Mouse (Mus musculus): ENCODE results near the gene Acox2. TPM values are rescaled to one million over a fixed set of nuclear protein-coding genes. Genes with fewer than 3 reads are reported as not detected.

Gene Acox2
- polyA plus RNA-seq, 1 experiment from 2014 or later = not detected

DNA sequence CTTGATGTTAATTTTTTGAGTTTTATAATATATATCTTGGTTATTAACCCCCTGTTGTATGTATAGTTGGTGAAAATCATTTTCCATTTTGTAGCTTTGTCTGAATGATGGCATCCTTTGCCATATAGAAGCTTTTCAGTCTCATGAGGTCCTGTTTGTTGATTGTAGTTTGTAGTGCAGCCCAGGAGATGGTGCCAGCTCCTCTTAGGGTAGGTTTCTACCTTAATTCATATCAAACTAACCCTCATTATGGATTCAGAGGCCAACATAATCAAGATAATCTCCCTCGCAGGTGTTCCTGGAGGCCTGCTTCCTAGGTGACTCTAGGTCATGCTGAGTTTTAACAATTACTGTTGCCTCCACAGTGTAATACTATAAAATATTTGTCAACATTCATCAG lies 3.1 kb upstream of the Acox2 start:
- H3K4me1 ChIP-seq = peaks cover 8% of the 10 kb centered on the region
- ATAC-seq (ENCODE audit: low FRiP score, low read depth) = no peak
- no peak overlapping the region for H3K9ac ChIP-seq
- no peaks in the 10 kb centered on the region for H3K36me3 ChIP-seq
- no peak overlapping the region for H3K4me3 ChIP-seq
- no peaks in the 10 kb centered on the region for H3K27me3 ChIP-seq
- H3K9me3 ChIP-seq = no peaks in the 10 kb centered on the region
- no peak overlapping the region for H3K27ac ChIP-seq
- no peak overlapping the region for H3K4me2 ChIP-seq (replicated peaks)
- WGBS = 54% methylated on average over 1 of the region's 1 CpGs

DNA sequence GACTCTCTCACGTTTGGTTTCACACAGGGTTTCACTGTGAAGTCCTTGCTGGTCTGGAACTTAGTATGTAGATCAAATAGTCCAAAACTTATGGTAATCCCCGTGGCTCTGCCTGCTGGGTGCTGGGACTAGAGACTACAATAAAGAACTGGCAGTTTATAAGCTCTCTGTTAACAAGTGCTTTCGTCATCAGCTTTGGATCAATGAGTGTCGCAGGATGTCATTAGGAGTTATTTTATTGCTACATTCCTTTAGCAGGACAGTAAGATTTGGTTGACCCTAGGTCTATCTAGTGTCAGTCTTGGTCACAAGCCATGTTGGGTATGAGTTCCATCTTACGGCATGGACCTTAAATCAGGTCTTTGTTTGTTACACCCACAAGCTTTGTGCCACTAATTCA lies 1.1 kb upstream of the Acox2 start:
- WGBS = 72% methylated on average over 5 of the region's 5 CpGs
- Histone ChIP-seq H3K27me3 (no peaks in the 10 kb centered on the region), H3K4me2 (replicated peaks) (no peak overlapping the region), H3K4me3 (no peak overlapping the region), H3K4me1 (peaks cover 8% of the 10 kb centered on the region), H3K9ac (no peak overlapping the region), H3K27ac (no peak overlapping the region), H3K9me3 (no peaks in the 10 kb centered on the region), H3K36me3 (no peaks in the 10 kb centered on the region)
- ATAC-seq (ENCODE audit: low FRiP score, low read depth) = no peak

DNA sequence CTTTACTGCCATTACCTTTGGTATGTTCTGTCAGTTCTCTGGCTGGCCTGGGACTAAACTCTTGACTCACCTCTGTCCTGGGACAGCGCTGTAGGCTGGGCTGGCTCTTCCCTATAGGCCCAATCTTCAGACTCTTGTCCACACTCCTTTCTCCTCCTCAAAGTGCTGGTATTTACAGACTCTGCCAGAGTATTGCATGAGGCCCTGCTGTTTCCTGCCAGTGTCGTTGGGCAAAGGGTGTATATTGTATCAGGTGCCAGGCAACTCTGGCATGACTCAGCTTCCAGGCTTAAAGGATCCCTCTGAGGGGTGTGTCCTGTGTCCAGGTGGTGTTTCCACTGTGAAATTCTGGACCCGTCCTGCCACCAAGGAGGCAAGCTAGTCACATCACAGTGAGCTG lies 401 bp downstream of the Acox2 start:
- Histone ChIP-seq H3K4me3 (no peak overlapping the region), H3K4me2 (replicated peaks) (no peak overlapping the region), H3K27me3 (no peaks in the 10 kb centered on the region), H3K27ac (no peak overlapping the region), H3K4me1 (peaks cover 8% of the 10 kb centered on the region), H3K36me3 (no peaks in the 10 kb centered on the region), H3K9ac (no peak overlapping the region), H3K9me3 (no peaks in the 10 kb centered on the region)
- ATAC-seq (ENCODE audit: low FRiP score, low read depth) = no peak
- WGBS = 67% methylated on average over 3 of the region's 3 CpGs

DNA sequence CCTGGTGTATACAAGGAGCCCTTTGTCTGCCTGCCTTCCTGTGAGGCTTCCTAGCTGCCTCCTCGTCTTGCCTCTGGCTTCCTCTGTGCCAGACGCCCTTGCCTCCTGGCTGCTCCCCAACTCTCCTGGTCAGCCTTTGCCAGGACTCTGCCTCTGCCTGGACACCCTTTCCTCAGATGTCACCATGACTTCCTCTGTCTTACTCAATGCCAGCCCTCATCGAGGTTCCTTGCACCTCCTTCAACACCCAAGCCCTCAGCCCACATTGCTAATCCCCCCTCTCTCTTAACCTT lies 872 bp downstream of the Acox2 start:
- no peak for ATAC-seq (ENCODE audit: low FRiP score, low read depth)
- H3K9me3 ChIP-seq = no peaks in the 10 kb centered on the region
- no peaks in the 10 kb centered on the region for H3K36me3 ChIP-seq
- H3K27me3 ChIP-seq = no peaks in the 10 kb centered on the region
- H3K4me2 ChIP-seq (replicated peaks) = no peak overlapping the region
- H3K9ac ChIP-seq = no peak overlapping the region
- WGBS = 43% methylated on average over 3 of the region's 3 CpGs
- peaks cover 8% of the 10 kb centered on the region for H3K4me1 ChIP-seq
- H3K27ac ChIP-seq = no peak overlapping the region
- H3K4me3 ChIP-seq = no peak overlapping the region

DNA sequence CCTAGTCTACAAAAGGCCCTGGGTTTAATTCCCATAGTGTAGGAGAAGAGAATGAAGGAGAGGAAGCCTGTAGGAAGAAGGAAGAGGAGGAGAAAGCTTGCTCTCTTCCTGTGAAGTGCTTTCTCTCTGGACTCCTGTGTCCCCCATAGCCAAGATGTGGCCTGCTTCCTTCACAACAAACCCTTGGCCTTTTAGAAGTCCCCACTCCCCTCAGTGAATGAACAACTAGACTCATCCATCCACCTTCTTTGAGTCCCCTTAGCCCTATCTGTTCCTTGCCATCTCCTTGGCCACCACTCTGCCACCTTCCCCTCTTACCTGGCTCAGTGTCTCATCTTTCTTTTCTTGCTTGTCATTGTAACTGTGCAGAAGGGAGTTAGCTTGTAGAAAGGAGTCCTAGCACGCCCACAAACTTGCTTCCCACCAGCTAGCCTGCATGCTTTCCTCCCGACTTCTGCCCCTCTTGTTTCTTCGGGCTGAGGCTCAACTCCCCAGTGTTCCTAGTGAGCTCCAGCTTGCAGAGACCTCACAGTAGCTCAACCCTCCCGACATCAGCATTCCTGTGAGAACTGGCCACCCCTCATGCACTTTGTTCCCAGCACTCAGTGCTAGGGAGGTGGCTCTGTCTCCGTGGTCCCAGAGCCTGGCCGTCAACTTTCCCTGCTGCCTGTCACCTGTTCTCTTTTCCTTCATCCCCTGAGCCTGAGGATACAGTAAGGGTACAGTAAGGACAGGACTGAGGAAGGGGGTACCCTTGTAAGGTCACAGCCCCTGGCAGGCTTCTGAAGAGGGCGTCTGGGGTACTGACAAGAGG lies 1.4 kb downstream of the Acox2 start:
- no peaks in the 10 kb centered on the region for H3K9me3 ChIP-seq
- H3K27ac ChIP-seq = no peak overlapping the region
- no peak overlapping the region for H3K4me3 ChIP-seq
- peaks cover 8% of the 10 kb centered on the region for H3K4me1 ChIP-seq
- H3K36me3 ChIP-seq = no peaks in the 10 kb centered on the region
- 43% methylated on average over 7 of the region's 7 CpGs for WGBS
- H3K27me3 ChIP-seq = no peaks in the 10 kb centered on the region
- ATAC-seq (ENCODE audit: low FRiP score, low read depth) = no peak
- no peak overlapping the region for H3K4me2 ChIP-seq (replicated peaks)
- H3K9ac ChIP-seq = no peak overlapping the region

DNA sequence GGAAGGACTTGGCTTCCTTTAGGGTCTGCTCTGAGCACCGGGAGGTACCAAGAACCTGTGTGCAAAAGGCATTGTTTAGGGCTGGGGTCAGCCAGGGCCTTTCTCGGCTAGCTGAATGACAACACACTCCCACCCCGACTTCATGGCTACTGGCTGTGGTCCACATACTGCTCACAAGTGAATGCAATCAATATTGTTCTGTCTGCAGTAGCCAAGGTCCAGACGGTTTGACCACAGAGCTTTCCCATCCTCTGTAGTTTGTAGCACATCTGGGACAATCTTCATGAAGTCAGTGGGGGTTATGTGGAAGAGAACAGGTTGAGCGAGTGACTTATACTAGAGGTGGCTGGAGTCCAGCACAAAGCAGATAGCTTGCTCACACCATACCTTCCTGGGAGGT lies 2.3 kb downstream of the Acox2 start:
- Histone ChIP-seq H3K27ac (no peak overlapping the region), H3K36me3 (no peaks in the 10 kb centered on the region), H3K4me2 (replicated peaks) (no peak overlapping the region), H3K4me1 (peaks cover 8% of the 10 kb centered on the region), H3K9me3 (no peaks in the 10 kb centered on the region), H3K9ac (no peak overlapping the region), H3K4me3 (no peak overlapping the region), H3K27me3 (no peaks in the 10 kb centered on the region)
- 77% methylated on average over 5 of the region's 5 CpGs for WGBS
- ATAC-seq (ENCODE audit: low FRiP score, low read depth) = no peak

DNA sequence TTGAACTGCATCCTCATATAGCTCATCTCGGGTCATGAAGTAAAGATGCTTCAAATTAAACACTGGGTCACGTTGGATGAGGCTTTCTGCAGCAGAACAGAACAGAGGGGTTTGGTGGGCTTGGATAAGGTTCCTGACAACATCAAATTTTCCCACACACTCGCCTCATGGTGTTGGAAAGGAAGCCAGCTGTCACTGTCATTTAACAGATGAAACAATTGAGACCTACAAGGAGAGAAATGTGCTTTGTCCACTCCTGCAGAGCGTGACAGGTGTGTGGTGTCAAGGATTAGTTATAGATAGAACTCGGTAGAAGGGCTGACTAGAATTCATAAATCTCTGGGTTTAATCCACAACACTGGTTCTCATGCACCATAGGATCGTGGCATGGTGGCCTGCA lies 3.1 kb downstream of the Acox2 start:
- 70% methylated on average over 6 of the region's 6 CpGs for WGBS
- no peaks in the 10 kb centered on the region for H3K9me3 ChIP-seq
- H3K36me3 ChIP-seq = no peaks in the 10 kb centered on the region
- H3K4me2 ChIP-seq (replicated peaks) = no peak overlapping the region
- peaks cover 8% of the 10 kb centered on the region for H3K4me1 ChIP-seq
- no peak overlapping the region for H3K4me3 ChIP-seq
- no peak overlapping the region for H3K27ac ChIP-seq
- ATAC-seq (ENCODE audit: low FRiP score, low read depth) = no peak
- no peaks in the 10 kb centered on the region for H3K27me3 ChIP-seq
- H3K9ac ChIP-seq = no peak overlapping the region

DNA sequence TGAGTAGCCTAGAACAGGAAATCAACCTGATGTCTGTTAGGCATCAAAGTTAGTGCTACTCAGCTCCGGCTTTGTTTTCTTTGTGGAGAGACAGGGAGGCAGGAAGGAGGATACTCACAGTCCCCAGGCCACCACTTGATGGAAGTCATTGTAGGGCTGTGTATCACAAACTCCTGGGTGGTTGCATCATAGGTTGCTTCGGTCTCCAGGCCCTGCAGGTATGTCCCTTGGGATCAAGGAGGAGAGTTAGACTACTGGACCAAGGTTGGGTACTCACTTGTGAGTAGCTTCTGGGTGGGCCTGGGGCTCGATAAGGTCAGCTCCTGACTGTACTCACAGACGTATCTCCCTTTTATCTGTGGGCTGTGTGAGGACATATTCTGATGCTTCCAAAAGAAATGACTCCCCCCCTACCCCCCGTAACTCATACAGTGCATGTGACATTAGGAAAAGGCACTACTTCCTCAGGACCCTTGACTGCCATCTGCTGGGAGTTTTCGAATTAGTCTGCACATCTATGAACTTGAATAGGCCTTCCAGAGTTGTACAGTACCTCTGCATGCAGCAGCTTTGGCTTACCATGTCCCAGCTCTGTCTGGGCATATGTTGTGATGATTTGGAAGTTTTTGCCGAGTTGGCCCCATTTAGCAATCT lies 4.0 kb downstream of the Acox2 start:
- Histone ChIP-seq H3K27me3 (no peaks in the 10 kb centered on the region), H3K4me2 (replicated peaks) (no peak overlapping the region), H3K4me3 (no peak overlapping the region), H3K9me3 (no peaks in the 10 kb centered on the region), H3K36me3 (no peaks in the 10 kb centered on the region), H3K9ac (no peak overlapping the region), H3K27ac (no peak overlapping the region), H3K4me1 (peaks cover 8% of the 10 kb centered on the region)
- WGBS = 73% methylated on average over 7 of the region's 7 CpGs
- ATAC-seq (ENCODE audit: low FRiP score, low read depth) = no peak

DNA sequence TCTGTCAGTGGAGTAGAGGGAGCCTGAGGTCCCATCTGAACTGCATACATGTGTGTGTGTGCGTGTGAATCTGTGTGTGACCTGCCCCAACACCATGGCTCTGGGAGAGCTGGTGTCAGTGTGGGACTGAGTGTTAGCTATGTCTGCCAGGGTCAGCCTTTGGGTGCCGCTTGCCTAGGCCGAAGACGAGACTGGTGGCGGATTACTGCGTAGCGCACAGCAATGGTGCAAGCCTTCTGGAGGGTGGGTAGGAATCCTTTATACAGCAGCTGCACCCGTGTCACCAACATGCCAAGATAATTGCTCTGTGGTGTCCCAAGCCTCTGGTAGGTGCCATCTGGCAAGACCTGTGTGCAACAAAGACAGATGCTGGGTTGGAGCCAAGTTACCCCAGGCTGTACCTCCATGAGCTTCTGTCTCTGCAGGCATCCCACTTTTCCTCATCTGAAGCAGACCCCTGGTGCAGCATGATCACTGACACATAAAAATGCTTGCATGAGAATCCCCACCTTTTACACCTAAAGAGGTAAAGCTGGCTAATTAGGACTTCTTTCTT lies 7.7 kb downstream of the Acox2 start:
- Histone ChIP-seq H3K9ac (no peak overlapping the region), H3K9me3 (no peaks in the 10 kb centered on the region), H3K27ac (no peak overlapping the region), H3K4me3 (no peak overlapping the region), H3K4me2 (replicated peaks) (no peak overlapping the region), H3K36me3 (no peaks in the 10 kb centered on the region), H3K4me1 (no peaks in the 10 kb centered on the region), H3K27me3 (no peaks in the 10 kb centered on the region)
- no peak for ATAC-seq (ENCODE audit: low FRiP score, low read depth)
- 96% methylated on average over 8 of the region's 8 CpGs for WGBS

DNA sequence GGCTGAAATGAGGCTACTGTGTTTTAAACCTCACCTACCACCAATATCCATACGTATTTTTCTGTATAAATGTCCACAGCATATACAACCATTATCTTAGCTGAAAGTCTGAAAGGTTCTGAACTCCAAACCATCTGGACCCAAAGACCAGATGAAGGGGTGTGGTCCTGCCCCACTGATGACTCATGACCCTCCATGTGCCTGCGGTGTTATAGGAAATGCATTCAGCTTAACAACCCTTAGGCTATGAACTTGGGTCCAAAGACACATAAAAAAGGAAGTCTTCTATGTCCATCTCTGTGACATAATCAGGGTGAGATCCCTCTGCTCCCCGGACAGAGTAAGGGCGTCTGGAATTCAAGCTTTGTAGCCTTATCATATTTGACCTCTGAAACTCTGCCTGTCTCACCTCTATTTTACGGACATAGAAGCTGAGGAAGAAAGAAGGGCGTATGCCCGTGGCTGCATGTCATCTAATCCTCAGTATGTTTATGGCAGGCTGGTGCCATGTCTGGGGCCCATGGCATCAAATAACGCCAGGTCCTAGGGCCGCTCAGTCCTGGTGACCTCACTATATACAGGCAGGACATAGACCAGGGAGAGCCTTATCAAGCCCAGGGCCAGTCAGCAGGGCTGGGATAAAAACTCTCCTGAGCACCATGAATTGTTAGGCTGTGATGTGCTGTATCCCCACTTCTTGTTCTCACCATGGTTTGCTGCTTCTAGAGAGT lies 8.8 kb downstream of the Acox2 start:
- Histone ChIP-seq H3K9me3 (no peaks in the 10 kb centered on the region), H3K4me1 (no peaks in the 10 kb centered on the region), H3K9ac (no peak overlapping the region), H3K36me3 (no peaks in the 10 kb centered on the region), H3K4me2 (replicated peaks) (no peak overlapping the region), H3K27ac (no peak overlapping the region), H3K4me3 (no peak overlapping the region), H3K27me3 (no peaks in the 10 kb centered on the region)
- ATAC-seq (ENCODE audit: low FRiP score, low read depth) = no peak
- 75% methylated on average over 9 of the region's 9 CpGs for WGBS

DNA sequence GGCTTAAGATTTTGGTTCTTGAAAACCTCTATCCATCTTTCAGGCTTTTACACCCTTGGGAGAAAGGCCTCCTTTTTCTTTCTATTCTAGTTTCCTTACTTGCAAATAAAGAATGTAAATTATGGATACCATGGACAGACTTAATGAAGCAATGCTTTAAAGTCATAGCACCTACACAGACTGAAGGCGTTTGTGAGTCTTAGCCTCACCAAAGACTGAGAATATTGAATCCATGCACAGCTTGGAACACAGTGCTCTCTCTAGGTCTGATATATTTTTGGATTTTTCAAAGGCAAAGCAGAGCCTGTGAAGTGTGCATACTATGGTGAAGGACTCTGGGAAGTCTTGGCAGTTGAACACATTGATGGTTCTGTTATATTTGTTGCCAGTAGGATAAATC lies 9.9 kb downstream of the Acox2 start:
- Histone ChIP-seq H3K4me1 (no peaks in the 10 kb centered on the region), H3K9me3 (no peaks in the 10 kb centered on the region), H3K27ac (no peak overlapping the region), H3K9ac (no peak overlapping the region), H3K36me3 (no peaks in the 10 kb centered on the region), H3K4me2 (replicated peaks) (no peak overlapping the region), H3K27me3 (no peaks in the 10 kb centered on the region), H3K4me3 (no peak overlapping the region)
- 87% methylated on average over 1 of the region's 1 CpGs for WGBS
- no peak for ATAC-seq (ENCODE audit: low FRiP score, low read depth)

DNA sequence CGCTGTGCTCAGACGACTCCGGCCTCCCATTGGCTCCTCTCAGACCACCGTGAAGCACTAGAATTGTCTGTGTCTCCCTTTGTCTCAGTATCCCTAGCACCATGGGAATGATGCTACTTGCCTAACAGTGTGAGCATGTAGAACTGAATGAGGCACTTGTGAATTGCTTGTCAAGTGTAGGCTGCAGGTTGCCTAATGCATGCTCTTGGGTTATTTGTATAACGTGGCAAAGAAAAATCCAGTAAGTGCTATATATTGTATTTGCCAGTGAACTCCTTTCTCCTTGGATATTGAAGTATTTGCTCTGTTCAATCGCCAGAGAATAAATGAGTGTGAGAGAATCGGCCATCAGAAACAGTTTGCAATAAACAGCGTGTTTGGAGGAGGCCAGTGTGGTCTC lies 12.3 kb downstream of the Acox2 start:
- H3K9ac ChIP-seq = no peak overlapping the region
- no peak for ATAC-seq (ENCODE audit: low FRiP score, low read depth)
- H3K4me1 ChIP-seq = no peaks in the 10 kb centered on the region
- no peaks in the 10 kb centered on the region for H3K27me3 ChIP-seq
- WGBS = 86% methylated on average over 8 of the region's 8 CpGs
- no peak overlapping the region for H3K4me2 ChIP-seq (replicated peaks)
- no peak overlapping the region for H3K4me3 ChIP-seq
- no peaks in the 10 kb centered on the region for H3K36me3 ChIP-seq
- no peak overlapping the region for H3K27ac ChIP-seq
- H3K9me3 ChIP-seq = no peaks in the 10 kb centered on the region
